19 mouse cellular contexts compared by ENCODE assay signal in the genomic region with DNA sequence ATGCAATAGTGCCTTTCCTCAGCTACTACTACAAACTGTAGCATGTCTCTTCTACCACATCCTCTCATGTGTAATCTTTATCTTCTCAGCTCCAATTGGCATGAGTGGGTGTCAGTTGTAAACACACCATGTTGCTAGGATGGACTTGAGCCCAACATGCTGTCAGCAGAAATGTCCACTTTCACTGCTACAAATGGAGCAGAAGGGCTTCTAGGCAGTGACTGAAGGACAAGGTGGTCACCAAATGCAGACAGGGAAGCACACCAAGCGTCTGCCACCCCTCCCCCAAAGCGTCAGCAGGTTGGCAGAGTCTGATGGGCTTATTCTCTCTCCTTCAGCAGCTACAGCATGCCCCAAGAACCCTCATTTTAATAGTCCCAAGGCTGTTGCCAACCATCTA. TPM values are rescaled to one million over a fixed set of nuclear protein-coding genes. Genes with fewer than 3 reads are reported as not detected.
DNase-seq lines count a peak whose midpoint lies in the region; ATAC-seq and TF ChIP-seq lines count a peak whose summit lies in the region.
"Had no signal": no experiment of that assay in that cellular context is flagged by ENCODE, and none has a peak within 500 bp of the region (broad histone marks: within the 10 kb centered on the region; RNA-seq: fewer than 3 reads in every experiment).

No protein-coding gene starts in this region.

- H3K27me3 ChIP-seq in heart, embryonic 12.5 days (replicated peaks), result no peaks in the 10 kb centered on the region
- H3K27me3 ChIP-seq in lung, embryonic 14.5 days (ENCODE audit: insufficient read depth, low read length), result no peaks in the 10 kb centered on the region
- no peaks in the 10 kb centered on the region for H3K27me3 ChIP-seq in hindbrain, postnatal 0 days (ENCODE audit: insufficient read depth, low read length)
- H3K27me3 ChIP-seq: limb, embryonic 13.5 days; megakaryocyte, embryonic 14.5 days had no signal

- H3K9ac ChIP-seq in heart, embryonic 12.5 days, result no peak overlapping the region
- no peak overlapping the region for H3K9ac ChIP-seq in lung, embryonic 14.5 days
- H3K9ac ChIP-seq in hindbrain, postnatal 0 days (replicated peaks; ENCODE audit: low read length), result no peak overlapping the region
- H3K9ac ChIP-seq: hindbrain, embryonic 14.5 days; limb, embryonic 13.5 days had no signal

- H3K4me3 ChIP-seq in heart, embryonic 12.5 days, result no peak overlapping the region
- H3K4me3 ChIP-seq in lung, embryonic 14.5 days (ENCODE audit: low read depth, low read length), result no peak overlapping the region
- no peak overlapping the region for H3K4me3 ChIP-seq in hindbrain, postnatal 0 days (ENCODE audit: low read length)
- H3K4me3 ChIP-seq: embryonic facial prominence, embryonic 10.5 days; limb, embryonic 13.5 days; megakaryocyte, embryonic 14.5 days had no signal

- no peak for ATAC-seq in heart, embryonic 12.5 days (ENCODE audit: insufficient number of reproducible peaks, low FRiP score)
- no peak for ATAC-seq in lung, embryonic 14.5 days (ENCODE audit: insufficient read depth)
- peak; percentile 47 for ATAC-seq in granulocyte monocyte progenitor cell, adult 5-6 weeks (replicated peaks; ENCODE audit: poor library complexity, severe bottlenecking)
- no peak for ATAC-seq in hindbrain, postnatal 0 days
- ATAC-seq: intestine, postnatal 0 days had no signal

- no peak for TF ChIP-seq CTCF in lung, embryonic 14.5 days (IDR thresholded peaks at IDR 0.05; ENCODE audit: low read depth)
- TF ChIP-seq CTCF in hindbrain, postnatal 0 days (IDR thresholded peaks at IDR 0.05; ENCODE audit: low read depth), result no peak

- no peaks in the 10 kb centered on the region for H3K9me3 ChIP-seq in heart, embryonic 12.5 days (replicated peaks)
- no peaks in the 10 kb centered on the region for H3K9me3 ChIP-seq in lung, embryonic 14.5 days (ENCODE audit: low read depth, low read length)
- H3K9me3 ChIP-seq in hindbrain, postnatal 0 days (ENCODE audit: low read length), result no peaks in the 10 kb centered on the region
- H3K9me3 ChIP-seq: embryonic facial prominence, embryonic 10.5 days; limb, embryonic 13.5 days; megakaryocyte, embryonic 14.5 days had no signal

- peak; percentile 12 to 15 for DNase-seq in heart, adult 18-20 months
- DNase-seq in lung, embryonic 14.5 days, result peak; percentile 11
- DNase-seq in lung, postnatal 36 days, result no peak
- DNase-seq in cerebellum, adult 18-20 months, result peak; percentile 24 to 39
- no peak for DNase-seq in urinary bladder, postnatal 36 days (ENCODE audit: low spot score in 2 of 2)
- DNase-seq in hindbrain, postnatal 0 days (ENCODE audit: low spot score), result no peak
- DNase-seq: adrenal gland, postnatal 10 days; kidney, postnatal 14 days; right cerebral cortex, postnatal 14 days; thymus, postnatal 25 days had no signal

- H3K27ac ChIP-seq in heart, embryonic 12.5 days (ENCODE audit: poor library complexity, severe bottlenecking), result no peak overlapping the region
- no peak overlapping the region for H3K27ac ChIP-seq in lung, embryonic 14.5 days (ENCODE audit: low read depth)
- H3K27ac ChIP-seq in hindbrain, postnatal 0 days, result no peak overlapping the region
- H3K27ac ChIP-seq: embryonic facial prominence, embryonic 10.5 days; hindbrain, embryonic 14.5 days; limb, embryonic 13.5 days; stomach, postnatal 0 days had no signal

- H3K36me3 ChIP-seq in heart, embryonic 12.5 days, result peaks cover 19% of the 10 kb centered on the region
- peaks cover 18% of the 10 kb centered on the region; the same call in 1 of the 2 replicates for H3K36me3 ChIP-seq in lung, embryonic 14.5 days (ENCODE audit: insufficient read depth)
- H3K36me3 ChIP-seq in hindbrain, postnatal 0 days (ENCODE audit: insufficient read depth, low read length), result no peaks in the 10 kb centered on the region

- H3K4me2 ChIP-seq in heart, embryonic 12.5 days, result no peak overlapping the region
- H3K4me2 ChIP-seq in lung, embryonic 14.5 days, result no peak overlapping the region
- H3K4me2 ChIP-seq in hindbrain, postnatal 0 days (ENCODE audit: low read depth, low read length), result no peak overlapping the region
- H3K4me2 ChIP-seq: hindbrain, embryonic 14.5 days; limb, embryonic 13.5 days had no signal

- peaks cover 19% of the 10 kb centered on the region for H3K4me1 ChIP-seq in heart, embryonic 12.5 days (replicated peaks)
- no peaks in the 10 kb centered on the region for H3K4me1 ChIP-seq in lung, embryonic 14.5 days (ENCODE audit: insufficient read depth)
- no peaks in the 10 kb centered on the region for H3K4me1 ChIP-seq in hindbrain, postnatal 0 days (ENCODE audit: insufficient read depth, low read length)
- H3K4me1 ChIP-seq: embryonic facial prominence, embryonic 10.5 days; limb, embryonic 13.5 days had no signal

- WGBS in heart, embryonic 12.5 days, result 48% methylated on average over 2 of the region's 2 CpGs
- WGBS in lung, embryonic 14.5 days, result 70% methylated on average over 2 of the region's 2 CpGs
- 76% methylated on average over 2 of the region's 2 CpGs for WGBS in hindbrain, postnatal 0 days

RNA-seq across cellular contexts. Expression of gene Primpol, which starts 23.2 kb away (rescaled TPM):
- total RNA-seq in heart, adult 18-20 months (2021), result 1 to 10 TPM; 2.1 to 2.6 TPM
- 11.2 and 14.2 TPM in 2 replicates for polyA plus RNA-seq in heart, embryonic 12.5 days (2016; fragmentation: Nextera tagmentation; extraction: Ambion mirVana)
- polyA plus RNA-seq in lung, embryonic 14.5 days (2014; fragmentation: Nextera tagmentation; extraction: Ambion mirVana), result 11.2 and 11.4 TPM in 2 replicates
- 6.8 and 9.7 TPM in 2 replicates for total RNA-seq in granulocyte monocyte progenitor cell, adult 5-6 weeks (2014; fragmentation: Nextera tagmentation)
- total RNA-seq in granulocyte monocyte progenitor cell, adult 5-6 weeks (2017), result 10.9 and 11.4 TPM in 2 replicates
- total RNA-seq in hindbrain, postnatal 0 days (2014; rRNA removed), result 2.8 and 4.0 TPM in 2 replicates
- 4.8 and 4.9 TPM in 2 replicates for polyA plus RNA-seq in hindbrain, postnatal 0 days (2015; fragmentation: Nextera tagmentation; extraction: Ambion mirVana)

RNA-seq across cellular contexts. Expression of gene Casp3, which starts 23.3 kb away (rescaled TPM):
- 1 to 10 TPM; 2.0 to 2.8 TPM for total RNA-seq in heart, adult 18-20 months (2021)
- 59.1 and 62.4 TPM in 2 replicates for polyA plus RNA-seq in heart, embryonic 12.5 days (2016; fragmentation: Nextera tagmentation; extraction: Ambion mirVana)
- polyA plus RNA-seq in lung, embryonic 14.5 days (2014; fragmentation: Nextera tagmentation; extraction: Ambion mirVana), result 84.1 and 86.7 TPM in 2 replicates
- total RNA-seq in granulocyte monocyte progenitor cell, adult 5-6 weeks (2014; fragmentation: Nextera tagmentation), result 31.1 and 33.6 TPM in 2 replicates
- 54.1 and 64.2 TPM in 2 replicates for total RNA-seq in granulocyte monocyte progenitor cell, adult 5-6 weeks (2017)
- total RNA-seq in hindbrain, postnatal 0 days (2014; rRNA removed), result 87.8 and 92.0 TPM in 2 replicates
- polyA plus RNA-seq in hindbrain, postnatal 0 days (2015; fragmentation: Nextera tagmentation; extraction: Ambion mirVana), result 165 and 174 TPM in 2 replicates

RNA-seq across cellular contexts. Expression of gene Cenpu, which starts 41.9 kb away (rescaled TPM):
- under 1 TPM; 0.49 to 0.97 TPM for total RNA-seq in heart, adult 18-20 months (2021)
- polyA plus RNA-seq in heart, embryonic 12.5 days (2016; fragmentation: Nextera tagmentation; extraction: Ambion mirVana), result 10.7 and 12.6 TPM in 2 replicates
- polyA plus RNA-seq in lung, embryonic 14.5 days (2014; fragmentation: Nextera tagmentation; extraction: Ambion mirVana), result 24.5 and 25.6 TPM in 2 replicates
- 21.1 and 48.4 TPM in 2 replicates for total RNA-seq in granulocyte monocyte progenitor cell, adult 5-6 weeks (2014; fragmentation: Nextera tagmentation)
- 65.7 and 125 TPM in 2 replicates for total RNA-seq in granulocyte monocyte progenitor cell, adult 5-6 weeks (2017)
- total RNA-seq in hindbrain, postnatal 0 days (2014; rRNA removed), result 2.2 and 6.0 TPM in 2 replicates
- 7.5 and 8.0 TPM in 2 replicates for polyA plus RNA-seq in hindbrain, postnatal 0 days (2015; fragmentation: Nextera tagmentation; extraction: Ambion mirVana)
- total RNA-seq: gastrocnemius, adult 18-20 months had no signal

Comparison
In these comparisons a context has a peak if more than half of its experiments do, and no peak if none do; other contexts are left out.
1. DNase-seq: peak in heart, adult 18-20 months (2 of 2), lung, embryonic 14.5 days (single experiment) and cerebellum, adult 18-20 months (2 of 2); none in lung, postnatal 36 days (single experiment), urinary bladder, postnatal 36 days (0 of 2) and hindbrain, postnatal 0 days (single experiment).
2. RNA of gene Casp3, which starts 23.3 kb away (total RNA-seq): 87.8 to 92.0 TPM in hindbrain, postnatal 0 days and 31.1 to 64.2 TPM in granulocyte monocyte progenitor cell, adult 5-6 weeks; 2.0 to 2.8 TPM in heart, adult 18-20 months; every median in the first group is over 4 times any median in the second.